In the genomic region with DNA sequence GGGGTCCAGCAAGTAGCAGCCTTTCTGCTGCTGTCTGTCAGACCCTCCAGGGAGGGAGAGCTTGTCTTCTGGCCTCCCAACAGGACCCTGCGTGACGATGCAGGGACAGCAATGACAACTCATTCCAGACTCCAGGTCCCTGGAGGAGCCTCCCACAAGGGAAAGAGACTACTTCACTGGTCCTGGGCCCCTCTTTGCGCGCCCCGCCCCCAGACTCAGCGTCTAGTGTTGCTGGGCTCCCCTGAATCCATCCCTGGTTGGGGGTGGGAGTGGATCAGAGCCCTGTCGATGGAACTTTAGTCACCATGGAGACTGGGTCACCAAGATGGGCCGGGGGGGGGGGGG, we compare ENCODE assay signal across 1 mouse cellular context.
TF ChIP-seq lines count a peak whose summit lies in the region.

No protein-coding gene starts in this region.

TF ChIP-seq in CH12.LX, 34 proteins besides CTCF, POLR2A, EP300 and RAD21:
- no peak for TF ChIP-seq ZC3H11A (IDR thresholded peaks at IDR 0.05; ENCODE audit: low read depth, low read length)
- TF ChIP-seq ELF1 (IDR thresholded peaks at IDR 0.05; ENCODE audit: low read depth, low read length): peak; percentile 20; the same call in 1 of the 2 replicates
